Comparison of ENCODE assay signal across 8 mouse cellular contexts in the genomic region with DNA sequence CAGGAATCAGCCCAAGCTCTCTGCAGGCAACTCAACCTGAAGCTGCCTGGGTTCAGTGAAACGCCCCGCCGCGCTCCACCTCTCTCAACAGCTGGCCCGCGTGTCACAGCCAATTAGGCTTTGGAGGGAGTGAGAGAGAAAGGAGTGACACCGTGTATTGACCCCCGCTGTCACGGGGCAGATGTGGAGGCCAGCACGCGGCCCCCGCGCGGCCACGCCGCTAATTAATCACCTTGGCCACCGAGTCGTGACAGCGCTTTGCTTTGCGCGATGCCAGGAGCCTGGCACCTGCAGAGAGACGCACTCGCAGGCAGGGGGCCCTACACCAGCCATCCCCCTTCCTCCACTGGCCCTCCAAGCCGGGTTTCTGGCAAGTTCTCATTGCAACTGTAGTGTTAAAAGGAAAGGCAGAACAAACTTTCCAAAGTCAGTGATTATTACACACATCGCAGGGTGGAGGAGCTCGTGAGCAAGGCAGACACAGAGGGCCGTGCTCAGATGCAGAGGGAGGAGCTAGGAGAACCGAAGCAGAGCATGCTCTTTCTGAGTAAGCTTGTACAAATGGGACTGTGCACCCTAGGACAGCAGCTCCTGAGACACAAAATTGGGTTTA.
DNase-seq lines count a peak whose midpoint lies in the region; ATAC-seq lines count a peak whose summit lies in the region.

No protein-coding gene starts in this region.

- no peak overlapping the region for H3K9ac ChIP-seq in kidney, embryonic 15.5 days

- H3K36me3 ChIP-seq in heart, embryonic 10.5 days: no peaks in the 10 kb centered on the region
- no peaks in the 10 kb centered on the region for H3K36me3 ChIP-seq in kidney, embryonic 15.5 days

- H3K27me3 ChIP-seq in heart, embryonic 10.5 days (ENCODE audit: insufficient read depth, poor library complexity, severe bottlenecking): peaks cover 33% of the 10 kb centered on the region
- H3K27me3 ChIP-seq in kidney, embryonic 15.5 days: peaks cover 70% of the 10 kb centered on the region

- H3K4me2 ChIP-seq in kidney, embryonic 15.5 days: peak overlapping the region; percentile 78

- under 1% methylated on average over 28 of the region's 28 CpGs for WGBS in heart, embryonic 10.5 days
- under 1% methylated on average over 28 of the region's 28 CpGs for WGBS in kidney, embryonic 15.5 days

- H3K9me3 ChIP-seq in heart, embryonic 10.5 days: no peaks in the 10 kb centered on the region
- no peaks in the 10 kb centered on the region for H3K9me3 ChIP-seq in kidney, embryonic 15.5 days (replicated peaks)

- peak; percentile 42 for DNase-seq in adrenal gland, adult 2 months
- no peak for DNase-seq in adrenal gland, postnatal 4 days (ENCODE audit: low spot score in 2 of 2)
- peak; percentile 78 for DNase-seq in brain, adult 2 months (ENCODE audit: low read depth, low spot score)
- DNase-seq in heart, embryonic 10.5 days (ENCODE audit: low spot score): peak; percentile 73
- DNase-seq in lung, postnatal 4 days: peak; percentile 34 to 38
- no peak for DNase-seq in right cerebral cortex, postnatal 25 days
- DNase-seq in spleen, adult 12 weeks (ENCODE audit: low spot score): no peak

- peak overlapping the region; percentile 61 for H3K4me3 ChIP-seq in heart, embryonic 10.5 days
- peak overlapping the region; percentile 38 for H3K4me3 ChIP-seq in kidney, embryonic 15.5 days (replicated peaks)

- peaks cover 5% of the 10 kb centered on the region; the same call in 1 of the 2 replicates for H3K4me1 ChIP-seq in heart, embryonic 10.5 days
- H3K4me1 ChIP-seq in kidney, embryonic 15.5 days: peaks cover 9% of the 10 kb centered on the region

- peak overlapping the region; percentile 52; the same call in 1 of the 2 replicates for H3K27ac ChIP-seq in heart, embryonic 10.5 days
- no peak overlapping the region for H3K27ac ChIP-seq in kidney, embryonic 15.5 days

- peak; percentile 91 for ATAC-seq in kidney, embryonic 15.5 days (replicated peaks; ENCODE audit: low FRiP score)

Comparison
In these comparisons a context has a peak if more than half of its experiments do, and no peak if none do; other contexts are left out.
1. DNase-seq: peak in adrenal gland, adult 2 months (single experiment), brain, adult 2 months (single experiment), heart, embryonic 10.5 days (single experiment) and lung, postnatal 4 days (2 of 2); none in adrenal gland, postnatal 4 days (0 of 2), right cerebral cortex, postnatal 25 days (single experiment) and spleen, adult 12 weeks (single experiment).